Mouse (Mus musculus) granulocyte monocyte progenitor cell, adult 5-6 weeks (primary cell): ENCODE measurements around the gene Olfr992. TPM values are rescaled to one million over a fixed set of nuclear protein-coding genes. Genes with fewer than 3 reads are reported as not detected.
"Not testable (repeated sequence)": the region's sequence is repeated elsewhere in the genome, so short reads cannot be mapped to it uniquely, and the experiment has no call there.

Experiments used
- ATAC-seq: replicated peaks from 2 replicates; pipeline ENCODE4 v1.8.0; 2016; ENCODE audit warnings: mild to moderate bottlenecking, moderate TSS enrichment, inconsistent platforms; ENCODE audit not compliant: poor library complexity, severe bottlenecking
- total RNA-seq, 2 experiments: library from RNA; stranded (forward) in 1 of 2; stranded (reverse) in 1 of 2; fragments of 200-712, 200-1000 nt in 1 of 2; fragments of >200 nt in 1 of 2; fragmentation: Nextera tagmentation in 1 of 2; gene quantifications; 2 replicates each; pipeline ENCODE4 v1.2.3; 2014 to 2017

Olfr992 gene
- total RNA-seq (2014; fragmentation: Nextera tagmentation) (not detected in 2 replicates), total RNA-seq (2017) (not detected in 2 replicates)

DNA sequence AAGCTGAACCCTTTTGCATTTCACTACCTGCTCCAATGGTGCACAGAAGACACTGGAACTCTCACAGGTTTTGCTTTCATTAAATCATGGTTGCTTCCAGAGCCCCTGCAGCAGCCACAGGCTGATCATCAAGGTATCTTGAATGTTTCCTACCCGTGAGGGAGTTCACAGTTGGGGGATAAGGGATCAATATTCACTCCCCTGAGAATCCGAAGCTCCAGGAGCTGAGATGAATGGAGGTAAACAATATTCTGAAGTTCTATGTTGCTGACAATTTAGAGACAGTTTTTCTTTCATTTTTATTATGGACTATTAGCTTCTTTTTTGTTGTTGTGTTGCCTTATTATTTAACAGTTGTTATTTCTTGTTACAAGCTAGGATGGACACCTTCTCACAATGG lies at the start of gene Olfr992:
TSS of gene Olfr992 (minus strand) at position 101 of the 400 bp plus-strand sequence.
- ATAC-seq, result no peak

DNA sequence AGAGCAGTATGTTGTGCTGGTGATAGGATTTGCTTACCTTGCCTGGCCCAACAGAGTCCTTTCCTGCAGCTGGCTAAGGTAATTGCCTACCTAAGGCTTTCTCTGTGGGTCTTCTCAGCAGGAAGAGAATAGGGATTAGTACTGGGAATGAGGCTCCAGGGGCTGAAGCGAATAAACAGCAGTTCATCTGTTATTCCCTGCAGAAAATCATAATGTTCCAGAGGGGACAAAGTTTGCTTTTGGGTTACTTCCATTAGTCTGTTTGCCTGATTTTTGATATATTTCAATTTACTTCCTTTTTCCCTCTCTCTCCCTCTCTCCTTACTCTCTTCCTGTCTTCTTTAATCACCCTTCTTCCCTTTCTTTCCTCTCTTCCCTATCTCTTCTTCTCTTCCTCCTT lies 34.3 kb upstream of the Olfr992 start, which contains the start of gene Olfr995:
TSS of gene Olfr995 (minus strand) at position 101 of the 400 bp plus-strand sequence.
- ATAC-seq, result no peak

DNA sequence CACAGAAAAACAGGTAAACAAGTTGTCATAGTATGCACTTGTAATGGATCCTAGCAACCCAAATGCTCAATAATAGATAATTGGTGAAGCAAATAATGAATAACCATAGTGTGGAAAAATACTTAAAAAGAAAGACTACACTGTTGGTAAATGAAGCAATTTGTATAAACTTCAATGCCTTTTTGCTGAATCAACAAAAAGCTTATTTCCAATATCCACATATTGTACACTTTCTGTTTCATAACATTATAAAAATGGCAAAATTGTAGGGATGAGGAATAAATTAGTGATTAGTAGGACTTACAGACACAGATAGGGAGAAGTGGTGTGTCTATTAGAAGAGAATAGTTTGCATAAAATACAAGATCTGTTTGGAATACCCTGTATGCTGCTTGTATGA lies 33.3 kb upstream of the Olfr992 start:
- ATAC-seq, result no peak

DNA sequence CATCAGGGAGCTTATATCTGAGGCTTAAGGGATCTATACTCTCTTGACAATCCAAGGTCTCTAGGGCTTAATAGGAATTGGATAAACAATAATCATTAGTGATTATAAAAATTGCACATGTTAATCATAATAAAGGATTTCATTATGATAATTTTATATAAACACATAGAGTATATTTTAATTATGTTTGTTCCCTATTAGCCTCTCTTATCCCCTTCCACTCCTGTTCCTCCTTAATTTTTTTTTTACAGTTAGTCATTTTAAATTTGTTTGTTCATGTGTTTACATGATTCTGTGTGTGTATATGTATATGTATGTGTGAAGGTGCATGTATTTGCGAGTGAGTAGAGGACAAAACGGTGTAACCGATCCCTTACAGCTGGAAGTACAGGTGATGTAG lies 27.1 kb upstream of the Olfr992 start, which contains the start of gene Olfr994:
TSS of gene Olfr994 (minus strand) at position 101 of the 400 bp plus-strand sequence.
- ATAC-seq, result no peak

DNA sequence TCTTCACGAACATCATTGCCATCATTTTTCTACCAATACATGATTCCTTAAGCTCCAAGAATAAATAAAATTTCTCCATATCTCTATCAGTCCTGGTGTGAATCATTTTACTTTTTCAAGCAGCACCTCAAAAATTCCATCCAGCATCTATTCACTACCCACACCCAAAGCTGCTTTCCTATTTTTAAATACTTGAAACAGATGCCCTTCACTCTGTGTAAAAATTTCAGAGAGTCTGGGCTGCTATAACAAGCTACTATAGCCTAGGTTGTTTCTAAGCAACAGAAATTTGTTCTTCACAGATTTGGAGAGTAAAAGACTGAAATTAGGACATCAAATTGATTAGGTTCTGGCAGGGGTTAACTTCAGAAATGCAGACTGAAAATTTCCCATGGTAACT lies 16.6 kb upstream of the Olfr992 start:
- no peak for ATAC-seq

DNA sequence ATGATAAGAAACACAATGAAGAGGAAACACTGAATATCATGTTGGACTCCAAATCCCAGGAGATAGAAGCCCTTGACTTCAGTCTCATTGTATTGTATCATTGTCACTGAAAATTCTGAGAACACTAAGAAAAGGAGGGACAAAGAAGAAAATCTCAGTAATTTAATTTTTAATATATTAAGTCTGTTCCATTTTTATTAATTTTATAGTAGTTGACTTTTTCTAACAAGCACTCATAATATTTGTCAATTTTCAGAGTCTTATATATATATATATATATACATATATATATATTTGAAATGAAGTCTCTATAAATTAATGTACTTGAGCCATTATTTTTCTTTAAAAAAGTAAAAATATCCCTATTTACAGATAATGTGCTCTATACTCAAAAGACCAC lies 5.5 kb upstream of the Olfr992 start, which contains the start of gene Olfr993:
TSS of gene Olfr993 (minus strand) at position 101 of the 400 bp plus-strand sequence.
- ATAC-seq, result no peak

DNA sequence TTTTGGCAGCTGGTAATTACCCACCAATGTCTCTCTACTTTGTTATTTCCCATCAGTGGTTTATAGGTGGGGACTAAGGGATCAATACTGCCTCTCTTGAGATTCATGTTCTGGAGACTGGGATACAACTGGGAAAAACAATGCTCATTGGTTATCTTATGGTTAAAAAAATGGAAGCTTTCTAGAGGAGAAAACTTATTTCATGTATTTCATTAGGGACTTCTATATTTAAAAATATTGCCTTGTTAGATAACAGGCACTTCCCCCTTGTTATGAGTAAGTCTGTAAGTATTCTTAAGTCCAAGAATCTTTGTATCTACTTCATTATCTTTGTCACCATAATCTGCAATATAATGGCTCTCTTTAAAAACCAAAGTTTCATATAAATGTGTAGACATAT lies 46.1 kb downstream of the Olfr992 start, which contains the start of gene Olfr988:
TSS of gene Olfr988 (minus strand) at position 101 of the 400 bp plus-strand sequence.
- ATAC-seq, result not testable (repeated sequence)

Other genes starting within 250 kb of the Olfr992 start
- not detected in 2 replicates for gene Lrrc55, start 212.3 kb downstream of the Olfr992 start, total RNA-seq (2014; fragmentation: Nextera tagmentation)
- not detected in 2 replicates for gene Lrrc55, start 212.3 kb downstream of the Olfr992 start, total RNA-seq (2017)
- gene Olfr987, start 70.2 kb downstream of the Olfr992 start, total RNA-seq (2014; fragmentation: Nextera tagmentation), result not detected in 2 replicates
- gene Olfr987, start 70.2 kb downstream of the Olfr992 start, total RNA-seq (2017), result not detected in 2 replicates
- gene Olfr988, start 46.2 kb downstream of the Olfr992 start, total RNA-seq (2014; fragmentation: Nextera tagmentation), result not detected in 2 replicates
- not detected in 2 replicates for gene Olfr988, start 46.2 kb downstream of the Olfr992 start, total RNA-seq (2017)
- not detected in 2 replicates for gene Olfr993, start 5.4 kb upstream of the Olfr992 start, total RNA-seq (2014; fragmentation: Nextera tagmentation)
- not detected in 2 replicates for gene Olfr993, start 5.4 kb upstream of the Olfr992 start, total RNA-seq (2017)
- not detected in 2 replicates for gene Olfr994, start 27.0 kb upstream of the Olfr992 start, total RNA-seq (2014; fragmentation: Nextera tagmentation)
- not detected in 2 replicates for gene Olfr994, start 27.0 kb upstream of the Olfr992 start, total RNA-seq (2017)
- not detected in 2 replicates for gene Olfr995, start 34.2 kb upstream of the Olfr992 start, total RNA-seq (2014; fragmentation: Nextera tagmentation)
- gene Olfr995, start 34.2 kb upstream of the Olfr992 start, total RNA-seq (2017), result not detected in 2 replicates
- gene 4833423E24Rik, start 109.6 kb upstream of the Olfr992 start, total RNA-seq (2014; fragmentation: Nextera tagmentation), result not detected in 2 replicates
- not detected in 2 replicates for gene 4833423E24Rik, start 109.6 kb upstream of the Olfr992 start, total RNA-seq (2017)
- gene Olfr996, start 169.7 kb upstream of the Olfr992 start, total RNA-seq (2014; fragmentation: Nextera tagmentation), result not detected in 2 replicates
- gene Olfr996, start 169.7 kb upstream of the Olfr992 start, total RNA-seq (2017), result not detected in 2 replicates
- not detected in 2 replicates for gene Olfr998, start 179.5 kb upstream of the Olfr992 start, total RNA-seq (2014; fragmentation: Nextera tagmentation)
- gene Olfr998, start 179.5 kb upstream of the Olfr992 start, total RNA-seq (2017), result not detected in 2 replicates
- not detected in 2 replicates for gene Olfr1000, start 202.4 kb upstream of the Olfr992 start, total RNA-seq (2014; fragmentation: Nextera tagmentation)
- not detected in 2 replicates for gene Olfr1000, start 202.4 kb upstream of the Olfr992 start, total RNA-seq (2017)
- gene Olfr1002, start 241.2 kb upstream of the Olfr992 start, total RNA-seq (2014; fragmentation: Nextera tagmentation), result not detected in 2 replicates
- gene Olfr1002, start 241.2 kb upstream of the Olfr992 start, total RNA-seq (2017), result not detected in 2 replicates